Mouse (Mus musculus) liver, embryonic 14.5 days (tissue): Measurements from ENCODE around the gene Adam34.

Experiments
- CTCF ChIP-seq: IDR thresholded peaks from 2 replicates; pipeline ENCODE4 v1.5.1; 2016; ENCODE audit warnings: antibody characterized with exemption, low read depth, control low read depth
- EP300 ChIP-seq: IDR thresholded peaks from 2 replicates; pipeline ENCODE4 v1.6.1; 2016; ENCODE audit warnings: antibody characterized with exemption, low read depth

DNA sequence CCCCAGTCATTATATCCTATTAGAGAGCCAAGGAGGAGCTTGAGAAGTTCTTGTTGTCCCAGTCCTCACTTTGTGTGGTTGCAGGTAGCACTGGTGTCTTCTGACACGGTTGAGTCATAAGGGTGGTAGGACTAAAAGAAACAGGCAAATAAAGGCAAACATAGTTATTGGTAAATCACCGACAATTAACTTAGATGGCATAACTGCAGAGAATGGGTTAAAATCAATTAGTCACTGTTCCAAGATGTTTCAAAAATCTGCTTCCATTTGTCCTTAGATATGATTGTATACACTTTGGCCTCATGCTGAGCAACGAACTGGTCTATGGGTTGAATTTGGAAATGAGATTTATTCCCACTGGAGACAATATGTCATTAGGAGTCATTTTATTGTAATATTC, 82.7 kb downstream of the Adam34 start, which contains the start of gene Gm5346:
- TF ChIP-seq CTCF, result no peak
- no peak for TF ChIP-seq EP300
